Mouse (Mus musculus) testis, adult 2 months (tissue): ENCODE results near the gene Lrch1. TPM values are rescaled to one million over a fixed set of nuclear protein-coding genes. Genes with fewer than 3 reads are reported as not detected.

Experiments
- H3K27ac ChIP-seq: fragments of 200-500 bp; 2 replicates; pipeline ENCODE4 v1.5.1; 2012; ENCODE audit warnings: low read depth, low read length; ENCODE audit not compliant: control insufficient read depth, insufficient read depth
- H3K27me3 ChIP-seq: fragments of 200-500 bp; 2 replicates; pipeline ENCODE4 v1.6.1; 2012; ENCODE audit warnings: mild to moderate bottlenecking, low read length, moderate library complexity; ENCODE audit not compliant: control insufficient read depth, insufficient read depth
- H3K36me3 ChIP-seq: fragments of 200-500 bp; 2 replicates; pipeline ENCODE4 v1.6.1; 2012; ENCODE audit warnings: mild to moderate bottlenecking, low read length; ENCODE audit not compliant: control insufficient read depth, insufficient read depth
- H3K4me1 ChIP-seq: fragments of 200-500 bp; 2 replicates; pipeline ENCODE4 v1.6.1; 2012; ENCODE audit warnings: low read length; ENCODE audit not compliant: control insufficient read depth, insufficient read depth
- H3K4me3 ChIP-seq: fragments of 200-500 bp; 2 replicates; pipeline ENCODE4 v1.5.1; 2012; ENCODE audit warnings: low read depth, mild to moderate bottlenecking, low read length, moderate library complexity, mixed read lengths; ENCODE audit not compliant: control insufficient read depth
- CTCF ChIP-seq: fragments of 200-500 bp; IDR thresholded peaks from 2 replicates; pipeline ENCODE4 v1.5.1; 2012; ENCODE audit warnings: low read depth, mild to moderate bottlenecking, inconsistent platforms, low read length, moderate library complexity; ENCODE audit not compliant: control insufficient read depth, insufficient read depth, insufficient replicate concordance
- POLR2A ChIP-seq: fragments of 200-500 bp; IDR thresholded peaks from 2 replicates; pipeline ENCODE4 v1.6.1; 2012; ENCODE audit warnings: low read depth, mild to moderate bottlenecking, inconsistent platforms, low read length, moderate library complexity; ENCODE audit not compliant: control insufficient read depth
- polyA plus RNA-seq: library from polyadenylated mRNA; depleted of rRNA; stranded (reverse); fragments of >200 nt; gene quantifications from 2 replicates; pipeline ENCODE4 v1.2.3, GENCODE M21; 2012

The Lrch1 gene
- polyA plus RNA-seq, 1 experiment, result 1.6 TPM

DNA sequence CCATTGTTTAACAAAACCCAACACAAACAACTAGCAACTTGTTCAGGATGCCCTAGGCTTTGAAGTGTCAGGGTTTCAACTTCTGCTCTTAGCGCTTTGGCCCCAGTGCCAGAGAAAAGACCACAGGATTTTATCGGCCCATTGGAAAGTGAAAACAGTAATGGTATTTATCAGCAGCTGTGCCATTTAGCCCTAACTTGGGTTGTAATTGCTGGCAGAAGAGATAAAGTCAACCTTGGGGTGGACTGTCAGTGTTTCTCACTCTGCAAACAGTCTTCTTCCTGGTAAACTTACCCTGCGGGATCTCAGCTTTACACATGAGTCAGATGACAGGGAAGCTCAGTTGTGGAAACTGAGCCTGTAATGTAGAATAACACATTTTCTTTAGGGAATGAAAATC, 24.5 kb upstream of the Lrch1 start:
- no peak for TF ChIP-seq CTCF
- no peak for TF ChIP-seq POLR2A
- Histone ChIP-seq H3K27me3 (no peaks in the 10 kb centered on the region), H3K27ac (no peak overlapping the region)

DNA sequence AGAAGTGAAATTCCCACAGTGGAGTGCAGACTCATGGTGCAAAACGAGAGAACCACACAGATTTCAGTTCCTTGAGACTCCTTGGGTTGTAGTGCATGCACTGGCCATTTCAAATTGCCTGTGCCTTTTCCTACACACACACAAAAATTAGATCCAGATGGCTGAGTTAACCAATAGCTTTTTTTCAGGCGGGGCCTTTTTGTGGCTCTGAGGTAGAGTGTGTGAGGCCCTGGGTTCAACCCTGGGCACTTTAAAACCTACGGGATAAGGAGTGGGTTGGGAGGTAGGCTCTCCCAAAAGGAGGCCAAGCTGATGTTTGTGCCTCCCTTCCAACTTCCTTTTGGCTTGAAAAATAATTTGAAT, 15.7 kb upstream of the Lrch1 start:
- Histone ChIP-seq H3K27me3 (no peaks in the 10 kb centered on the region), H3K27ac (no peak overlapping the region), H3K4me1 (no peaks in the 10 kb centered on the region), H3K4me3 (no peak overlapping the region), H3K36me3 (no peaks in the 10 kb centered on the region)
- TF ChIP-seq CTCF (no peak), POLR2A (no peak)

More for the DNA sequence above, 24.5 kb upstream of the Lrch1 start:
- Histone ChIP-seq H3K36me3 (no peaks in the 10 kb centered on the region), H3K4me3 (no peak overlapping the region), H3K4me1 (peaks cover 2% of the 10 kb centered on the region)

- no peaks in the 10 kb centered on the region for H3K36me3 ChIP-seq
- TF ChIP-seq CTCF, result no peak
- no peak for TF ChIP-seq POLR2A
- H3K4me3 ChIP-seq, result no peak overlapping the region
- H3K4me1 ChIP-seq, result no peaks in the 10 kb centered on the region
- no peak overlapping the region for H3K27ac ChIP-seq
- H3K27me3 ChIP-seq, result no peaks in the 10 kb centered on the region
These were observed 15.2 kb upstream of the Lrch1 start for GRCm38 (mm10) chr14:74962713-74963401.

DNA sequence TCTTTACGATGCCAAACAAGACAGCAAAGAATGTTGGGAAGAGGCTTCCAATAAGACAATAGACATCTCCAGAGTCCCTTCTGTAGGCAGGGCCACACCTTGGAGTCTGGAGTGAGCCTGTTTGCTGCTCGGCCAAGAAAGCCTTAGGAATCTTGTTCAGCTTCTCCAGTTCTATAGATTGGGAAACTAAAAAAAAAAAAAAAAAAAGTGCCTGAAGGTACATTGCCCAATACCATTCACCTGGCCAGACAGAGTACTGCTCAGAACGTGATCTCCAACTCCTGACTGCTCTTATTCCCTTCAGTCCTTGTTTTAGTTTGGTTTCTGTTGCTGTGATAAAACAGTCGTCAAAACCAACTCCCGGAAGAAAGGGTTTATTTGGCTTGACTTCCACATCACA, 12.9 kb upstream of the Lrch1 start:
- no peaks in the 10 kb centered on the region for H3K36me3 ChIP-seq
- TF ChIP-seq POLR2A (no peak), CTCF (no peak)
- H3K27ac ChIP-seq, result no peak overlapping the region
- H3K4me3 ChIP-seq, result no peak overlapping the region
- H3K4me1 ChIP-seq, result no peaks in the 10 kb centered on the region
- no peaks in the 10 kb centered on the region for H3K27me3 ChIP-seq

- Histone ChIP-seq H3K36me3 (no peaks in the 10 kb centered on the region), H3K27me3 (no peaks in the 10 kb centered on the region), H3K27ac (no peak overlapping the region), H3K4me1 (no peaks in the 10 kb centered on the region), H3K4me3 (no peak overlapping the region)
- TF ChIP-seq CTCF (no peak), POLR2A (no peak)
These were observed 9.0 kb upstream of the Lrch1 start for GRCm38 (mm10) chr14:74956702-74957101.

GRCm38 (mm10) chr14:74956234-74956633, 8.6 kb upstream of the Lrch1 start:
- no peaks in the 10 kb centered on the region for H3K27me3 ChIP-seq
- no peaks in the 10 kb centered on the region for H3K4me1 ChIP-seq
- TF ChIP-seq POLR2A (no peak), CTCF (no peak)
- H3K36me3 ChIP-seq, result no peaks in the 10 kb centered on the region
- no peak overlapping the region for H3K4me3 ChIP-seq
- H3K27ac ChIP-seq, result no peak overlapping the region

- H3K4me3 ChIP-seq, result no peak overlapping the region
- TF ChIP-seq POLR2A (no peak), CTCF (peak; percentile 62; the same call in 1 of the 2 replicates)
- H3K27ac ChIP-seq, result no peak overlapping the region
- H3K36me3 ChIP-seq, result no peaks in the 10 kb centered on the region
- H3K27me3 ChIP-seq, result no peaks in the 10 kb centered on the region
- H3K4me1 ChIP-seq, result peaks cover 4% of the 10 kb centered on the region; the same call in 1 of the 2 replicates
These were observed 957 bp upstream of the Lrch1 start for GRCm38 (mm10) chr14:74948426-74949240.
